Mouse (Mus musculus) T-helper 1 cell (primary cell): ENCODE data around the gene Dbndd2.

ENCODE experiments used
- in situ Hi-C: fragments of 300-600 bp; cut with MboI, MseI; formaldehyde crosslinking; loops from one replicate; pipeline ENCODE4 v1.15.1; 2025; ENCODE audit warnings: high pct_unique_total_duplicates

Gene Dbndd2

GRCm38 (mm10) chr2:164500511-164500910 lies 14.6 kb downstream of the Dbndd2 start:
- in situ Hi-C loops, result no loop called here

DNA sequence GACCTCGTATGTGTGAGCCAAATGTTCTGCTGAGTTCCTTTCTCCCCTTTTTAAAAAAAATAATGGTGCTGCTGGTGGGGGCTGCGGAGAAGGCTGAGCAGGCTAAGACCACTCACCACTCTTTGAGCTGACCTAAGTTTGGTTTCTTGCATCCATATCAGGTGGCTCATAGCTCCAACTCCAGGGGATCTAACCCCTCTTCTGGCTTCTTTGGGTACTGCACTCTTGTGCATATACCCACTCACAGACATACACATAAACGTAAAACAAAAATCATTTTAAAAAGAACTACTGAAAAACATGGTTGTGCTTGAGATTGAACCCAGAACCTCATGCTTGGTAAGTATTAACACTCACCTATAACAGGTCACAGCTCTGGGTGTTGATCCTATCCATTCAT lies 19.0 kb downstream of the Dbndd2 start:
- in situ Hi-C loops, result no loop called here

DNA sequence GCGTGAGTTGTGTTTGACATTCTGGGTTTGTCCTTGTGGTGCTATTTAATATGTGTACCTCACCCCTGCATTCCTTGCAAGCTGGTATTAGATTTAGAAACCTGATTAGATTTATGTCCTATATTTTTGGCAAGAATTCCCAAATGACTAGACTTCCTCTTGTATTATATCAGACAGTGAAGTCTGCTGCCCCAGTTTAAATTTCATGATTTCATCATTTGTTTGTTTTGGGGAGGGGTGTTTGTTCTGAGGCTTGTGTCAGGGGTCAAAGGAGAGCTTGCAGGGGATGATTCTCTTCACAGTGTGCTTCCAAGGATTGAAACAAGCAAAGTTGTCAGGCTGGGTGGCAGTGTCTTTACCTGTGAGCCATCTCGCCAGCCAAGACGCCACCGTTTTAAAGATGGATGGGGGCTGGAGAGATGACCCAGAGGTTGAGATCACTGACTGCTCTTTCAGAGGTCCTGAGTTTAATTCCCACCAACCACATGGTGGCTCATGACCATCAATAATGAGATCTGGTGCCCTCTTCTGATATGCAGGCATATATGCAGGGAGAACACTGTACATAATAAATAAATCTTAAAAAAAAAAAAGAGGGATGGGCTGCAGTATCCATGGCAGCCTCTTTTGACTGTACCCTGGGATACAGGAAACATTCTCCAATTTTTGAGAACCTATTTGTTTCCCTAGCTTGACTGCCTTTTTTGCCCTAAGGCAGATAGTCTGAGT lies 19.9 kb downstream of the Dbndd2 start:
- in situ Hi-C loops, result no loop called here

DNA sequence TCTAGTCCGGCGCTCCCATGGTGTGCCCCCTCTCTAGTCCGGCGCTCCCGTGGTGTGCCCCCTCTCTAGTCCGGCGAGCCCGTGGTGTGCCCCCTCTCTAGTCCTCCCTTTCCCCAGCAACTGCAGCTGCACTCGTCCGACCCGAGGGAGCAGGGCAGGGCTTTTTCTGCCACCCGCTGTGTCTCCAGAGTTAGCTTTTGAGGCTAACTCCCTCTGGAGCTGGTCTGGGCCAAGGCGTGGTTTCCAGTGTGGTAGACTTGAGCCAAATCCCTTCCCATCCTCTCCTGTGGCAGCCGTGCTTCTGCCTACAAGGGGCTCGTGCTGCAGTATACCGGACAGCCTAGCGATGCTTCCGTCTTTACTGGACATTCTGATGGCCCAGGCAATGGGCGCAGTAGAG lies 21.9 kb downstream of the Dbndd2 start:
- in situ Hi-C loops, result no loop called here

DNA sequence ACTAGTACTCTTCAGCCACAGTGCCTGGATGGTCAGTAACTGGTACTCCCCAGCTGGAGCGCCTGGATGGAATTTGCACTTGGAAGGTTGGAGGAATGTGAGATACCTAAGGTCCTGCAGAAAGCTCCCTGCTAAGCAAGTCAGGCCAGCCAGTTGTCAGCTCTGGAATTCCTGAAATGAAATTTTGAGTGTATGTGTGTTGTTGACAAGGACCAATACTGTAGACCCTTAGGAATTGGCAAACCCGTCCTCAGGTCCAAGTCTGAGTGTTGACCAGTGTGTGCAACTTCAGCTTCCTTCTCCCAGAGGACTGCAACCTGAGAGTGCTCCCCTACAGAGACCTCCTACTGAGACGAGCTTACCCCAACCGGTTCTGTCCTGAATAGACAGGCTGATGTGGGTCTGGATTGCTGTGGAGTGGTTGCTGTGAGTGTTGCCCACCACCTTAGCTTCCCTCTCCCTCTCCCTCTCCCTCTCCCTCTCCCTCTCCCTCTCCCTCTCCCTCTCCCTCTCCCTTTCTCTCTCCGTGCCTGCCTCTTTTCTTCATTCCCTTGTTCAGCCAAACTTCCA lies 24.8 kb downstream of the Dbndd2 start:
- in situ Hi-C loops, result no loop called here

DNA sequence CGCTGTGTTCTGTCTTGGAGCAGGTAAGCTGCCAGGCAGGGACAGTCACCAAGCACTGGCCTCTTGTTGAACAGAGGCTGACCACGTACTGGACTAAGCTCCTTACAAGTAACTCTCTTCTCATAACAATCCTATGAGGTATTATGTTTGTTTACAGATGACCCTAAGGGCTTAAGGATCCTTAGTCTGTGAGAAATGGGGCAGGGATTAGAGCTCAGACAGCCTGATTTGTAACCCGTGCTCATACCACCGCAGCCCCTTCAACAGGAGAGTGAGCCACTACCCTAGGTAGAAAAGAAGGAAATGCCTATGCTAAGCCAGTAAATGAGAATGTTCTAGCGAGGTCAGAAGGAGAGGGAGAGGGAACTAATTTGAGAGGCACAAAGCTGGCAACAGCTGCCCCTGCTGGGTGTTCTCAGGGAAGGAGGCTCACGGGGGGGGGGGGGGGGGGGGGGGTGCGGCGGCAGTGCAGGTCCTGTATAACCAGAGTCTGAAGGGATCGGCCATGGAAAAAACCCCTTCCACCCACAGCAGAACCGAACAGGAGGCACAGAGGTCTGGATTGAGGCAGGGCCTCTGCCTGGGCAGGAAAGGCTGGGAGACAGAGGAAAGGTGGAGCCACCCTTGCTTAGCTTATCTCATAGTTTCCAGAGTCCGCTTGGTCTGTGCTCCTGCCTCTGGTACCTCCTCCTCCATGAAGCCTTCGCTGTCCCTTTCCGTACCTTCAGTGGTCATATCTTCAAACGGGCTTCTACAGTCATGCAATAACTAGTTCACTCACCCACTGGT lies 26.4 kb downstream of the Dbndd2 start:
- in situ Hi-C loops, result no loop called here

DNA sequence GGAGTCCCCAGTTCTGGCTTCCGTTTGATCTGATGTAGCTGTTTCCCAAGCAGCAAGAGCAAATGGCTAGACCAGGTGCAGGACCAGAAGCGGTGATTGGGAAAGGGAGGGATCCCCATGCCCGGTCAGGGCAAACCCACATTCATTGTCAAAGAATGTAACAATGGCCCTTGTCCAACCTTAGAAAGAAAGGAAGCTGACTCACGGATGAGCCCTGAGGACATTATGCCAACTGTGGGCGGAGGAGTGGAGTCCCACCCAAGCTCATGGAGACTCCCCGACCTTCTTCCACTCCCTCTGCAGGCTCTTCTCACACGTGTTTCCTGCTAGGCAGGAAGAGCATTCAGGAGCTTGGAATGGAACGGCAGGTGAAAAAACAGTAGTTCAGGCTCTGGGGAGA lies 27.5 kb downstream of the Dbndd2 start:
- in situ Hi-C loops, result no loop called here

GRCm38 (mm10) chr2:164514916-164515315 lies 29.0 kb downstream of the Dbndd2 start:
- in situ Hi-C loops, result no loop called here

GRCm38 (mm10) chr2:164515897-164516296 lies 30.0 kb downstream of the Dbndd2 start:
- in situ Hi-C loops, result no loop called here

GRCm38 (mm10) chr2:164516592-164516991 lies 30.7 kb downstream of the Dbndd2 start:
- in situ Hi-C loops, result no loop called here

- in situ Hi-C loops, result no loop called here
Observed at GRCm38 (mm10) chr2:164517485-164518221, 31.7 kb downstream of the Dbndd2 start.

- in situ Hi-C loops, result no loop called here
Observed at GRCm38 (mm10) chr2:164518266-164519170, 32.6 kb downstream of the Dbndd2 start.

DNA sequence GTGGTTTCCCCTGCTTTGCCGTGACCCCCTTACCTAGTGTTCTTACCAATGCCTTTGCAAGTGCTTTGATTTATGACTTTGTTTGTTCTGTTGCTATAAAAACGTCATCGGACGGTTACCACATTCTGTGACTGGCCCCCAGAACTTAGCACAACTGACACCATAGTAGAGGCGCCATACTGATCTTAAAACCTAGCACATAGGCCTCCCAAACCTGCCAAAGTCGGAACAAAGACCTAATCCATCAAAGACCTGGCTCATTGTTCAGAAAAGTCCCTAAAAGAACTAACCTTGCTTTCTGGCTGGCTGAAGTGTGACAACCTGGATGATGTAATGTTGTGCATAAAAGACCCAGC lies 33.2 kb downstream of the Dbndd2 start:
- in situ Hi-C loops, result no loop called here

GRCm38 (mm10) chr2:164520782-164521181 lies 34.9 kb downstream of the Dbndd2 start:
- in situ Hi-C loops, result no loop called here

GRCm38 (mm10) chr2:164521841-164522240 lies 35.9 kb downstream of the Dbndd2 start:
- in situ Hi-C loops, result no loop called here

- in situ Hi-C loops, result no loop called here
Observed at GRCm38 (mm10) chr2:164522280-164522679, 36.4 kb downstream of the Dbndd2 start.

DNA sequence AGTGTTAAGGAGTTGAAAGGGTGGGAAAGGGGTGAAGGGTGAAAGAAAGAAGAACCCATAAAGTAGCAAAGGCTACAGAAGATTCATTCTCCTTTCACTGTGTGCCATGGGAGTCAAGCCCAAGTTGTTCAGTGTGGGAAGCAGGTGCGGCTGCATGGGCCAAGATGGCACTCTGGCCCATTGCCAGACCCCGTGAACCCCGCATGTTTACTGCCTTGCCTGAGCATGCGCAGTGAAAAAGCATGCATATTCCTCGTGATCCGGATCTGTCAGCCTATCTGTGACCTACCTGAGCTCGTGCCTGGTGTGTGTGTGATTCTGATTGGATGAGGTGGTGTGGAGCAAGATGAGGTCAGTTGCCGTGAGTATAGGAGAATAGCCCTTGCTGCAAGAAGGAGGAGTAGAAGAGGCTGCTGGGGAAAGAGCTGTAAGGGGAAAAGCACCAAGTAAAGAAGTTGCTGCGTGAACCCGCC lies 37.4 kb downstream of the Dbndd2 start:
- in situ Hi-C loops, result no loop called here

GRCm38 (mm10) chr2:164528557-164528956 lies 42.7 kb downstream of the Dbndd2 start:
- in situ Hi-C loops, result loop anchor here (5.0 kb wide), 1 partner anchor 111 kb away; no protein-coding TSS in a partner anchor

GRCm38 (mm10) chr2:164531169-164531568 lies 45.3 kb downstream of the Dbndd2 start:
- in situ Hi-C loops, result loop anchor here (5.0 kb wide), 1 partner anchor 69 kb away; the partner anchor contains the start of gene Gm20458

DNA sequence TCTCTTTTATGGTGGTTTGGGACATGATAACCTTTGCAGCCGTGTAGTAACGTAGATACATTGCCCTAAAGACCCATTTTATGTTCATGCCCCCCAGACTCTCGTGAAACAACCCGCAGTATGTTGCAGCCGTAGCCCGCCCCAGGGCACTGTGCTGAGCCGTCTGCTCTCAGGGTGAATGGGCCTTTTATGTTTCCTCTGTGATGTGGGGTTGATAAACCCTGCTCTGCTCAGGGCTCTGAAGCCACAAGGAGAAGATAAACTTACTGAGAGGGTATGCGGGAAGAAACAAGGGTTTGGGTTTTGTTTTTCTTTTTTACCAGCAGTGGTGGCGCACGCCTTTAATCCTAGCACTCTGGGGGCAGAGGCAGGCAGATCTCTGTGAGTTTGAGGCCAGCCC lies 48.4 kb downstream of the Dbndd2 start:
- in situ Hi-C loops, result loop anchor here (5.0 kb wide), 1 partner anchor 72 kb away; the partner anchor contains the start of gene Gm20458

DNA sequence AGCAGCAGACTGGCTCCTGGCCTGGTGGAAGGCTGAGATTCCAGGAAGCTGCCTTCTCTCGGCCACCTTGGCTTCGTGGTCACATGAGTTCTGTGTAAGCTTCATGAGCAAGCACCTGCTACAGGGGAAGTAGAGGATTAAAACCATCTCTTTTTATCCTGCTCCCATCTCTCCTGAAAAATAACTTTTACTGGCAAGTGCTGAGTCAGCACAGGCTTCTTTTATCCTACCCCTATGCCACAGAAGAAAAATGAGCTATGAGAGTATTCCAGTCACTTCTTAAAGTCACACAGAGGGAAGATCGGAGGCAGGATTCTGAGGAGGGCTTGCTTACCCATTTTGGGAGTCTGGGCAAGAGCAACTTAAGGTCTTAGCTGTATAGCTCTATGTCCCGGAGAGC lies 51.1 kb downstream of the Dbndd2 start:
- in situ Hi-C loops, result no loop called here
